15 mouse cellular contexts compared by ENCODE assay signal in genomic region chr1:112192604-112193003, GRCm38 (mm10).
"Had no signal": no experiment of that assay in that cellular context is flagged by ENCODE, and none has a peak within 500 bp of the region (broad histone marks: within the 10 kb centered on the region; RNA-seq: fewer than 3 reads in every experiment).

No protein-coding gene starts in this region.

- H3K4me3 ChIP-seq: neural tube, embryonic 12.5 days; neural tube, embryonic 13.5 days; neural tube, embryonic 15.5 days; stomach, embryonic 15.5 days had no signal

- H3K4me1 ChIP-seq: neural tube, embryonic 12.5 days; neural tube, embryonic 13.5 days; neural tube, embryonic 15.5 days; stomach, embryonic 15.5 days had no signal

- H3K36me3 ChIP-seq: neural tube, embryonic 12.5 days; neural tube, embryonic 13.5 days; neural tube, embryonic 15.5 days; stomach, embryonic 15.5 days had no signal

- H3K27ac ChIP-seq: neural tube, embryonic 12.5 days; neural tube, embryonic 13.5 days; neural tube, embryonic 15.5 days; stomach, embryonic 15.5 days; stomach, postnatal 0 days had no signal

- H3K27me3 ChIP-seq: neural tube, embryonic 12.5 days; neural tube, embryonic 13.5 days; neural tube, embryonic 15.5 days; stomach, embryonic 15.5 days had no signal

- DNase-seq: retina, postnatal 1 day; right cerebral cortex, postnatal 14 days; right cerebral cortex, postnatal 25 days; right cerebral cortex, postnatal 4 days; spleen, adult 18-20 months; thymus, adult 18-20 months; thymus, postnatal 14 days; thymus, postnatal 25 days; thymus, postnatal 36 days; thymus, postnatal 4 days had no signal
